Comparison of ENCODE assay signal across 8 mouse cellular contexts in genomic region chr4:155892017-155892416, GRCm38 (mm10). TPM values are rescaled to one million over a fixed set of nuclear protein-coding genes. Genes with fewer than 3 reads are reported as not detected.
DNase-seq lines count a peak whose midpoint lies in the region; ATAC-seq lines count a peak whose summit lies in the region.

No protein-coding gene starts in this region.

- peak overlapping the region; percentile 86 for H3K4me3 ChIP-seq in embryonic facial prominence, embryonic 11.5 days (ENCODE audit: low read depth, low read length)
- peak overlapping the region; percentile 84 for H3K4me3 ChIP-seq in kidney, embryonic 14.5 days (ENCODE audit: low read length)
- H3K4me3 ChIP-seq in liver, embryonic 13.5 days (replicated peaks): peak overlapping the region; percentile 95
- H3K4me3 ChIP-seq in stomach, embryonic 15.5 days (replicated peaks): peak overlapping the region; percentile 97

- no peaks in the 10 kb centered on the region for H3K27me3 ChIP-seq in embryonic facial prominence, embryonic 11.5 days (ENCODE audit: control insufficient read depth, insufficient read depth, low read length)
- H3K27me3 ChIP-seq in kidney, embryonic 14.5 days (ENCODE audit: control insufficient read depth, insufficient read depth, low read length): no peaks in the 10 kb centered on the region
- H3K27me3 ChIP-seq in liver, embryonic 13.5 days: no peaks in the 10 kb centered on the region
- H3K27me3 ChIP-seq in stomach, embryonic 15.5 days (replicated peaks): no peaks in the 10 kb centered on the region

- peak; percentile 85 for DNase-seq in B cell, adult 2 months
- DNase-seq in adrenal gland, postnatal 36 days: peak; percentile 90 to 93
- DNase-seq in embryonic facial prominence, embryonic 11.5 days (ENCODE audit: low spot score): peak; percentile 88
- DNase-seq in heart, adult 9 months (ENCODE audit: low spot score in 2 of 2): peak; percentile 74 to 83
- peak; percentile 76 for DNase-seq in liver, embryonic 13.5 days
- DNase-seq in naive thymus-derived CD4-positive, alpha-beta T cell, adult 2 months (ENCODE audit: low read depth): peak; percentile 90

- H3K27ac ChIP-seq in embryonic facial prominence, embryonic 11.5 days (replicated peaks; ENCODE audit: low read depth, low read length): peak overlapping the region; percentile 90
- H3K27ac ChIP-seq in kidney, embryonic 14.5 days (ENCODE audit: low read depth, low read length): peak overlapping the region; percentile 96
- H3K27ac ChIP-seq in liver, embryonic 13.5 days: peak overlapping the region; percentile 97
- H3K27ac ChIP-seq in stomach, embryonic 15.5 days: peak overlapping the region; percentile 99

- ATAC-seq in embryonic facial prominence, embryonic 11.5 days (replicated peaks; ENCODE audit: insufficient number of reproducible peaks, low FRiP score, low TSS enrichment, low read depth): peak; percentile 85
- peak; percentile 92 for ATAC-seq in kidney, embryonic 14.5 days (ENCODE audit: low FRiP score, low TSS enrichment)
- peak; percentile 88 for ATAC-seq in liver, embryonic 13.5 days (ENCODE audit: low read depth)
- peak; percentile 88 for ATAC-seq in stomach, embryonic 15.5 days (ENCODE audit: insufficient read depth, low FRiP score, low read depth)

- H3K4me1 ChIP-seq in embryonic facial prominence, embryonic 11.5 days (ENCODE audit: control insufficient read depth, insufficient read depth, low read length): peaks cover 4% of the 10 kb centered on the region
- peaks cover 30% of the 10 kb centered on the region for H3K4me1 ChIP-seq in kidney, embryonic 14.5 days (ENCODE audit: control insufficient read depth, insufficient read depth, low read length)
- peaks cover 58% of the 10 kb centered on the region for H3K4me1 ChIP-seq in liver, embryonic 13.5 days (replicated peaks)
- H3K4me1 ChIP-seq in stomach, embryonic 15.5 days: peaks cover 39% of the 10 kb centered on the region

- WGBS in embryonic facial prominence, embryonic 11.5 days: under 1% methylated on average over 53 of the region's 56 CpGs
- WGBS in kidney, embryonic 14.5 days: 0% methylated on average over 43 of the region's 56 CpGs
- WGBS in liver, embryonic 13.5 days (ENCODE audit: insufficient replicate concordance): under 1% methylated on average over 49 of the region's 56 CpGs
- WGBS in stomach, embryonic 15.5 days: under 1% methylated on average over 55 of the region's 56 CpGs

- H3K4me2 ChIP-seq in embryonic facial prominence, embryonic 11.5 days (ENCODE audit: low read depth, low read length): peak overlapping the region; percentile 97
- H3K4me2 ChIP-seq in kidney, embryonic 14.5 days (replicated peaks; ENCODE audit: low read depth, low read length): peak overlapping the region; percentile 99
- peak overlapping the region; percentile 100 for H3K4me2 ChIP-seq in liver, embryonic 13.5 days
- H3K4me2 ChIP-seq in stomach, embryonic 15.5 days: peak overlapping the region; percentile 96

- no peaks in the 10 kb centered on the region for H3K9me3 ChIP-seq in embryonic facial prominence, embryonic 11.5 days (replicated peaks; ENCODE audit: control insufficient read depth, low read length)
- H3K9me3 ChIP-seq in kidney, embryonic 14.5 days (ENCODE audit: control insufficient read depth, low read length): no peaks in the 10 kb centered on the region
- H3K9me3 ChIP-seq in liver, embryonic 13.5 days (replicated peaks): no peaks in the 10 kb centered on the region
- no peaks in the 10 kb centered on the region for H3K9me3 ChIP-seq in stomach, embryonic 15.5 days

- H3K9ac ChIP-seq in embryonic facial prominence, embryonic 11.5 days (replicated peaks; ENCODE audit: low read length): peak overlapping the region; percentile 83
- H3K9ac ChIP-seq in kidney, embryonic 14.5 days (ENCODE audit: low read depth, low read length): peak overlapping the region; percentile 79
- H3K9ac ChIP-seq in liver, embryonic 13.5 days: peak overlapping the region; percentile 95
- H3K9ac ChIP-seq in stomach, embryonic 15.5 days: peak overlapping the region; percentile 97

- peaks cover 4% of the 10 kb centered on the region for H3K36me3 ChIP-seq in embryonic facial prominence, embryonic 11.5 days (replicated peaks; ENCODE audit: control insufficient read depth, insufficient read depth, low read depth, low read length)
- H3K36me3 ChIP-seq in kidney, embryonic 14.5 days (ENCODE audit: control insufficient read depth, insufficient read depth, low read length): peaks cover 32% of the 10 kb centered on the region
- peaks cover 48% of the 10 kb centered on the region for H3K36me3 ChIP-seq in liver, embryonic 13.5 days
- peaks cover 28% of the 10 kb centered on the region for H3K36me3 ChIP-seq in stomach, embryonic 15.5 days

RNA-seq across cellular contexts. Expression of gene Acap3, which starts 0.4 kb away (rescaled TPM):
- 10 to 100 TPM; 20.1 to 20.7 TPM for total RNA-seq in adrenal gland, postnatal 36 days (2021)
- polyA plus RNA-seq in embryonic facial prominence, embryonic 11.5 days (2014; fragmentation: Nextera tagmentation; extraction: Ambion mirVana): 18.6 and 21.2 TPM in 2 replicates
- 10.3 and 15.5 TPM in 2 replicates for polyA plus RNA-seq in kidney, embryonic 14.5 days (2014; fragmentation: Nextera tagmentation; extraction: Ambion mirVana)
- 7.6 and 7.8 TPM in 2 replicates for polyA plus RNA-seq in liver, embryonic 13.5 days (2015; fragmentation: Nextera tagmentation; extraction: Ambion mirVana)
- 17.0 and 17.5 TPM in 2 replicates for polyA plus RNA-seq in stomach, embryonic 15.5 days (2015; fragmentation: Nextera tagmentation; extraction: Ambion mirVana)

RNA-seq across cellular contexts. Expression of gene Pusl1, which starts 0.4 kb away (rescaled TPM):
- total RNA-seq in adrenal gland, postnatal 36 days (2021): 10 to 100 TPM; 25.1 to 28.1 TPM
- polyA plus RNA-seq in embryonic facial prominence, embryonic 11.5 days (2014; fragmentation: Nextera tagmentation; extraction: Ambion mirVana): 35.6 and 39.3 TPM in 2 replicates
- polyA plus RNA-seq in kidney, embryonic 14.5 days (2014; fragmentation: Nextera tagmentation; extraction: Ambion mirVana): 41.4 and 50.5 TPM in 2 replicates
- 25.4 and 25.7 TPM in 2 replicates for polyA plus RNA-seq in liver, embryonic 13.5 days (2015; fragmentation: Nextera tagmentation; extraction: Ambion mirVana)
- polyA plus RNA-seq in stomach, embryonic 15.5 days (2015; fragmentation: Nextera tagmentation; extraction: Ambion mirVana): 51.2 and 51.9 TPM in 2 replicates

RNA-seq across cellular contexts. Expression of gene Ints11, which starts 22.7 kb away (rescaled TPM):
- total RNA-seq in adrenal gland, postnatal 36 days (2021): 10 to 100 TPM; 30.1 to 34.7 TPM
- 92.8 and 93.0 TPM in 2 replicates for polyA plus RNA-seq in embryonic facial prominence, embryonic 11.5 days (2014; fragmentation: Nextera tagmentation; extraction: Ambion mirVana)
- 73.1 and 74.6 TPM in 2 replicates for polyA plus RNA-seq in kidney, embryonic 14.5 days (2014; fragmentation: Nextera tagmentation; extraction: Ambion mirVana)
- polyA plus RNA-seq in liver, embryonic 13.5 days (2015; fragmentation: Nextera tagmentation; extraction: Ambion mirVana): 40.0 and 41.9 TPM in 2 replicates
- polyA plus RNA-seq in stomach, embryonic 15.5 days (2015; fragmentation: Nextera tagmentation; extraction: Ambion mirVana): 59.7 and 60.7 TPM in 2 replicates

RNA-seq across cellular contexts. Expression of gene Cptp, which starts 22.8 kb away (rescaled TPM):
- 10 to 100 TPM in 1 of 2 experiments, 1 to 10 TPM in 1; 9.7 to 21.8 TPM for total RNA-seq in adrenal gland, postnatal 36 days (2021)
- 18.3 and 21.1 TPM in 2 replicates for polyA plus RNA-seq in embryonic facial prominence, embryonic 11.5 days (2014; fragmentation: Nextera tagmentation; extraction: Ambion mirVana)
- polyA plus RNA-seq in kidney, embryonic 14.5 days (2014; fragmentation: Nextera tagmentation; extraction: Ambion mirVana): 11.1 and 18.8 TPM in 2 replicates
- polyA plus RNA-seq in liver, embryonic 13.5 days (2015; fragmentation: Nextera tagmentation; extraction: Ambion mirVana): 8.4 and 10.2 TPM in 2 replicates
- 14.7 and 15.7 TPM in 2 replicates for polyA plus RNA-seq in stomach, embryonic 15.5 days (2015; fragmentation: Nextera tagmentation; extraction: Ambion mirVana)

RNA-seq across cellular contexts. Expression of gene Tas1r3, which starts 28.9 kb away (rescaled TPM):
- total RNA-seq in adrenal gland, postnatal 36 days (2021): under 1 TPM; 0.23 TPM
- polyA plus RNA-seq in embryonic facial prominence, embryonic 11.5 days (2014; fragmentation: Nextera tagmentation; extraction: Ambion mirVana): 0.15 and 0.27 TPM in 2 replicates
- 0.14 and 0.38 TPM in 2 replicates for polyA plus RNA-seq in kidney, embryonic 14.5 days (2014; fragmentation: Nextera tagmentation; extraction: Ambion mirVana)
- 0.05 and 0.09 TPM in 2 replicates for polyA plus RNA-seq in liver, embryonic 13.5 days (2015; fragmentation: Nextera tagmentation; extraction: Ambion mirVana)
- 0.30 and 0.50 TPM in 2 replicates for polyA plus RNA-seq in stomach, embryonic 15.5 days (2015; fragmentation: Nextera tagmentation; extraction: Ambion mirVana)

Comparison
In these comparisons a context has a peak if more than half of its experiments do, and no peak if none do; other contexts are left out.
1. Peak in every context shown above with its lines: DNase-seq, ATAC-seq, H3K4me3 ChIP-seq and H3K27ac ChIP-seq.